Comparison of ENCODE assay signal across 10 mouse cellular contexts in the genomic region with DNA sequence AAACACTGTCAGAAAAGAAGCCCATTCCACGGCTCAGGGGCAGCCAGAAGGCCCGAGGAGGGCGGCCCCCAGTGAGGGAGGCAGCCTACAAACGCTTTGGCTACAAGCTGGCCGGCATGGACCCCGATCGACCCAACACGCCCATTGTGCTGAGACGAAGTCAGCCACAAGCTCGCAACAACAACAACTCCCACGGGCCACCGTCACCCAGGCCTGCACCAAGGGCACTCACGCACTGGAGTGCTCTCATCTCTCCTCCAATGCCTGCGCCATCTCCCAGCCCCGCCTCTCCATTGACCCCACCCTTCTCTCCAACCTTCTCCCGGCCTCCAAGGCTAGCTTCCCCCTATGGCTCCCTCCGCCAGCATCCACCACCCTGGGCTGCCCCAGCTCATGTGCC. TPM values are rescaled to one million over a fixed set of nuclear protein-coding genes. Genes with fewer than 3 reads are reported as not detected.
DNase-seq lines count a peak whose midpoint lies in the region; ATAC-seq and TF ChIP-seq lines count a peak whose summit lies in the region.
"Had no signal": no experiment of that assay in that cellular context is flagged by ENCODE, and none has a peak within 500 bp of the region (broad histone marks: within the 10 kb centered on the region; RNA-seq: fewer than 3 reads in every experiment).

No protein-coding gene starts in this region.

- intact Hi-C loops in heart, postnatal 25 days (cut with DNase I) = no loop called here

- ATAC-seq in heart, embryonic 14.5 days (ENCODE audit: insufficient number of reproducible peaks, insufficient read depth, low FRiP score, low read depth) = no peak
- ATAC-seq in embryonic facial prominence, embryonic 12.5 days (ENCODE audit: insufficient number of reproducible peaks, insufficient read depth, low FRiP score, low TSS enrichment) = no peak
- ATAC-seq: CD4-positive, CD25-positive, alpha-beta regulatory T cell, adult 4 months had no signal

- no peaks in the 10 kb centered on the region for H3K36me3 ChIP-seq in heart, embryonic 14.5 days (ENCODE audit: control insufficient read depth, insufficient read depth, low read length)
- no peaks in the 10 kb centered on the region for H3K36me3 ChIP-seq in embryonic facial prominence, embryonic 12.5 days

- H3K4me3 ChIP-seq in heart, embryonic 14.5 days (ENCODE audit: control insufficient read depth in 1 of 2, insufficient read depth in 1 of 2, low read depth in 1 of 2, low read length in 2 of 2) = 0 out of 4 replicates have a peak overlapping the region, but pooled peaks of 1 of the 2 experiments have one; percentile 14
- no peak overlapping the region for H3K4me3 ChIP-seq in embryonic facial prominence, embryonic 12.5 days
- H3K4me3 ChIP-seq in lung, adult 2 months (replicated peaks; ENCODE audit: extremely low read depth, low read depth, low read length) = peak overlapping the region; percentile 8
- H3K4me3 ChIP-seq: gastrocnemius, adult 2 months had no signal

- DNase-seq in heart, postnatal 25 days (ENCODE audit: low spot score) = no peak
- DNase-seq in ES-CJ7 (ENCODE audit: low read depth, low spot score) = peak; percentile 68
- DNase-seq in lung, adult 2 months = peak; percentile 64
- DNase-seq in layer of hippocampus, postnatal 25 days (ENCODE audit: extremely low spot score in 1 of 2, low spot score in 1 of 2) = no peak
- DNase-seq in gastrocnemius, postnatal 25 days = no peak
- no peak for DNase-seq in B cell, adult 2 months
- DNase-seq: gastrocnemius, adult 2 months had no signal

- 19% methylated on average over 17 of the region's 17 CpGs for WGBS in heart, embryonic 14.5 days
- 33% methylated on average over 17 of the region's 17 CpGs for WGBS in embryonic facial prominence, embryonic 12.5 days
- WGBS in lung, adult 2 months = 32% methylated on average over 17 of the region's 17 CpGs

- no peaks in the 10 kb centered on the region for H3K9me3 ChIP-seq in heart, embryonic 14.5 days (ENCODE audit: control insufficient read depth, low read length)
- no peaks in the 10 kb centered on the region for H3K9me3 ChIP-seq in embryonic facial prominence, embryonic 12.5 days

- no peaks in the 10 kb centered on the region for H3K27me3 ChIP-seq in heart, embryonic 14.5 days (ENCODE audit: control insufficient read depth, insufficient read depth, low read length)
- no peaks in the 10 kb centered on the region; the same call in 1 of the 2 replicates for H3K27me3 ChIP-seq in embryonic facial prominence, embryonic 12.5 days

- H3K27ac ChIP-seq in heart, embryonic 14.5 days (replicated peaks in 1 of 2; ENCODE audit: control insufficient read depth in 1 of 2, insufficient read depth in 1 of 2, low read depth in 2 of 2, low read length in 2 of 2) = no peak overlapping the region
- no peak overlapping the region for H3K27ac ChIP-seq in embryonic facial prominence, embryonic 12.5 days
- H3K27ac ChIP-seq: gastrocnemius, adult 2 months had no signal

- H3K4me2 ChIP-seq in heart, embryonic 14.5 days (ENCODE audit: low read length) = peak overlapping the region; percentile 58
- H3K4me2 ChIP-seq in embryonic facial prominence, embryonic 12.5 days (replicated peaks) = peak overlapping the region; percentile 36

- TF ChIP-seq CTCF in lung, adult 2 months (IDR thresholded peaks at IDR 0.05; ENCODE audit: insufficient read depth, low read length) = no peak

- TF ChIP-seq POLR2A in lung, adult 2 months (IDR thresholded peaks at IDR 0.05; ENCODE audit: borderline replicate concordance, extremely low read depth, low read depth, low read length) = peak; percentile 49; the same call in 1 of the 2 replicates

- peaks cover 5 to 7% of the 10 kb centered on the region in 2 experiments; a peak in 2 of 4 replicates for H3K4me1 ChIP-seq in heart, embryonic 14.5 days (ENCODE audit: control insufficient read depth in 2 of 2, insufficient read depth in 2 of 2, low read length in 2 of 2)
- H3K4me1 ChIP-seq in embryonic facial prominence, embryonic 12.5 days = no peaks in the 10 kb centered on the region
- 0 out of 2 replicates have a peak, but pooled peaks cover 2% of the 10 kb centered on the region for H3K4me1 ChIP-seq in lung, adult 2 months (ENCODE audit: control insufficient read depth, insufficient read depth, low read length)

- H3K9ac ChIP-seq in heart, embryonic 14.5 days (ENCODE audit: low read length) = peak overlapping the region; percentile 55; the same call in 1 of the 2 replicates
- H3K9ac ChIP-seq in embryonic facial prominence, embryonic 12.5 days = no peak overlapping the region

RNA-seq across cellular contexts. Expression of gene Myo15, which starts 9.0 kb away (rescaled TPM):
- 0.01 and 0.03 TPM in 2 replicates for polyA plus RNA-seq in heart, embryonic 14.5 days (2014; fragmentation: Nextera tagmentation; extraction: Ambion mirVana)
- total RNA-seq in heart, postnatal 25 days (2021) = under 1 TPM in 1 of 2 experiments, not detected in 1; 0.06 TPM
- polyA plus RNA-seq in embryonic facial prominence, embryonic 12.5 days (2016; fragmentation: Nextera tagmentation; extraction: Ambion mirVana) = 0.52 and 0.63 TPM in 2 replicates
- 0.43 and 0.45 TPM in 2 replicates for polyA plus RNA-seq in lung, adult 2 months (2012; rRNA removed)
- under 1 TPM; 0.05 to 0.09 TPM for total RNA-seq in layer of hippocampus, postnatal 25 days (2021)
- under 1 TPM in 1 of 2 experiments, not detected in 1; 0.03 TPM for total RNA-seq in gastrocnemius, postnatal 25 days (2021)
- polyA plus RNA-seq: CD4-positive, CD25-positive, alpha-beta regulatory T cell, adult 4 months had no signal

RNA-seq across cellular contexts. Expression of gene Drg2, which starts 23.7 kb away (rescaled TPM):
- 65.4 and 67.1 TPM in 2 replicates for polyA plus RNA-seq in heart, embryonic 14.5 days (2014; fragmentation: Nextera tagmentation; extraction: Ambion mirVana)
- 10 to 100 TPM; 29.3 to 30.9 TPM for total RNA-seq in heart, postnatal 25 days (2021)
- polyA plus RNA-seq in embryonic facial prominence, embryonic 12.5 days (2016; fragmentation: Nextera tagmentation; extraction: Ambion mirVana) = 118 and 122 TPM in 2 replicates
- polyA plus RNA-seq in lung, adult 2 months (2012; rRNA removed) = 31.7 and 40.3 TPM in 2 replicates
- total RNA-seq in layer of hippocampus, postnatal 25 days (2021) = 10 to 100 TPM; 70.2 to 72.7 TPM
- total RNA-seq in gastrocnemius, postnatal 25 days (2021) = 10 to 100 TPM; 22.5 to 24.2 TPM

RNA-seq across cellular contexts. Expression of gene Alkbh5, which starts 58.1 kb away (rescaled TPM):
- polyA plus RNA-seq in heart, embryonic 14.5 days (2014; fragmentation: Nextera tagmentation; extraction: Ambion mirVana) = 33.9 and 39.3 TPM in 2 replicates
- 10 to 100 TPM; 72.8 to 82.5 TPM for total RNA-seq in heart, postnatal 25 days (2021)
- 36.1 and 37.8 TPM in 2 replicates for polyA plus RNA-seq in embryonic facial prominence, embryonic 12.5 days (2016; fragmentation: Nextera tagmentation; extraction: Ambion mirVana)
- polyA plus RNA-seq in lung, adult 2 months (2012; rRNA removed) = 28.0 and 28.3 TPM in 2 replicates
- total RNA-seq in layer of hippocampus, postnatal 25 days (2021) = 10 to 100 TPM; 49.7 to 54.1 TPM
- total RNA-seq in gastrocnemius, postnatal 25 days (2021) = 10 to 100 TPM; 89.1 to 99.7 TPM

RNA-seq across cellular contexts. Expression of gene Atpaf2, which starts 59.9 kb away (rescaled TPM):
- 50.2 and 51.4 TPM in 2 replicates for polyA plus RNA-seq in heart, embryonic 14.5 days (2014; fragmentation: Nextera tagmentation; extraction: Ambion mirVana)
- total RNA-seq in heart, postnatal 25 days (2021) = 10 to 100 TPM; 44.5 to 49.9 TPM
- polyA plus RNA-seq in embryonic facial prominence, embryonic 12.5 days (2016; fragmentation: Nextera tagmentation; extraction: Ambion mirVana) = 48.8 and 51.9 TPM in 2 replicates
- 17.6 and 23.8 TPM in 2 replicates for polyA plus RNA-seq in lung, adult 2 months (2012; rRNA removed)
- 10 to 100 TPM; 29.1 to 31.4 TPM for total RNA-seq in layer of hippocampus, postnatal 25 days (2021)
- total RNA-seq in gastrocnemius, postnatal 25 days (2021) = 10 to 100 TPM; 27.0 to 31.1 TPM

Comparison
In these comparisons a context has a peak if more than half of its experiments do, and no peak if none do; other contexts are left out.
1. DNase-seq: peak in ES-CJ7 (single experiment) and lung, adult 2 months (single experiment); none in heart, postnatal 25 days (single experiment), layer of hippocampus, postnatal 25 days (0 of 2), gastrocnemius, postnatal 25 days (single experiment) and B cell, adult 2 months (0 of 2).